Mouse (Mus musculus) hindbrain, embryonic 16.5 days (tissue): Measurements from ENCODE around the gene Nsrp1. TPM values are rescaled to one million over a fixed set of nuclear protein-coding genes. Genes with fewer than 3 reads are reported as not detected.

ENCODE experiments used
- ATAC-seq: fragments of 200-750 bp; cut with Nextera tagmentation; 2 replicates; pipeline ENCODE4 v1.8.0; 2017; ENCODE audit warnings: moderate TSS enrichment, moderate library complexity
- H3K27ac ChIP-seq: fragments of 300-500 bp; sonication (generic); 2 replicates; pipeline ENCODE4 v1.5.1; 2014; ENCODE audit warnings: low read depth, mild to moderate bottlenecking, control low read depth, low read length, moderate library complexity
- H3K27me3 ChIP-seq: fragments of 300-500 bp; sonication (generic); replicated peaks from 2 replicates; pipeline ENCODE4 v1.6.1; 2014; ENCODE audit warnings: low read length; ENCODE audit not compliant: control insufficient read depth, insufficient read depth
- H3K36me3 ChIP-seq: fragments of 300-500 bp; sonication (generic); 2 replicates; pipeline ENCODE4 v1.6.1; 2014; ENCODE audit warnings: mild to moderate bottlenecking, low read length, moderate library complexity, mixed read lengths; ENCODE audit not compliant: control insufficient read depth, insufficient read depth
- H3K4me1 ChIP-seq: fragments of 300-500 bp; sonication (generic); 2 replicates; pipeline ENCODE4 v1.6.1; 2014; ENCODE audit warnings: low read depth, low read length; ENCODE audit not compliant: control insufficient read depth, insufficient read depth
- H3K4me2 ChIP-seq: fragments of 300-500 bp; sonication (generic); 2 replicates; pipeline ENCODE4 v1.6.1; 2014; ENCODE audit warnings: mild to moderate bottlenecking, low read length, control low read depth, moderate library complexity
- H3K4me3 ChIP-seq: fragments of 300-500 bp; sonication (generic); 2 replicates; pipeline ENCODE4 v1.5.1; 2014; ENCODE audit warnings: mild to moderate bottlenecking, low read length, control low read depth, moderate library complexity
- H3K9ac ChIP-seq: fragments of 300-500 bp; sonication (generic); 2 replicates; pipeline ENCODE4 v1.6.1; 2014; ENCODE audit warnings: low read depth, mild to moderate bottlenecking, control low read depth, low read length, moderate library complexity
- H3K9me3 ChIP-seq: fragments of 300-500 bp; sonication (generic); 2 replicates; pipeline ENCODE4 v1.6.1; 2014; ENCODE audit warnings: mild to moderate bottlenecking, low read length, moderate library complexity; ENCODE audit not compliant: control insufficient read depth
- WGBS: fragments of 180-500 bp; shearing (Covaris S2); extraction: QIAGEN DNeasy Blood & Tissue Kit; methylation state at CpG from one replicate; pipeline ENCODE4 v1.1.7; 2014; 5-methylcytosine and 5-hydroxymethylcytosine counted together
- polyA plus RNA-seq: library from polyadenylated mRNA; unstranded; fragments of >200 nt; fragmentation: Nextera tagmentation; extraction: Ambion mirVana; gene quantifications from 2 replicates; pipeline ENCODE4 v1.2.1, GENCODE M21; 2015

The Nsrp1 gene
- polyA plus RNA-seq, 1 experiment from 2014 or later = 50.0 TPM

GRCm38 (mm10) chr11:77021749-77022396 is 56.4 kb downstream of the Nsrp1 start:
- Histone ChIP-seq H3K9ac (no peak overlapping the region), H3K4me3 (no peak overlapping the region), H3K4me1 (no peaks in the 10 kb centered on the region), H3K9me3 (no peaks in the 10 kb centered on the region), H3K36me3 (no peaks in the 10 kb centered on the region), H3K4me2 (no peak overlapping the region), H3K27ac (no peak overlapping the region), H3K27me3 (no peaks in the 10 kb centered on the region)
- 74% methylated on average over 9 of the region's 9 CpGs for WGBS
- no peak for ATAC-seq

- Histone ChIP-seq H3K4me1 (no peaks in the 10 kb centered on the region), H3K9me3 (no peaks in the 10 kb centered on the region), H3K27me3 (no peaks in the 10 kb centered on the region), H3K4me2 (no peak overlapping the region), H3K27ac (no peak overlapping the region), H3K36me3 (no peaks in the 10 kb centered on the region), H3K9ac (no peak overlapping the region), H3K4me3 (no peak overlapping the region)
- no peak for ATAC-seq
- 84% methylated on average over 8 of the region's 8 CpGs for WGBS
Measured at GRCm38 (mm10) chr11:77019539-77019938, 58.7 kb downstream of the Nsrp1 start.

DNA sequence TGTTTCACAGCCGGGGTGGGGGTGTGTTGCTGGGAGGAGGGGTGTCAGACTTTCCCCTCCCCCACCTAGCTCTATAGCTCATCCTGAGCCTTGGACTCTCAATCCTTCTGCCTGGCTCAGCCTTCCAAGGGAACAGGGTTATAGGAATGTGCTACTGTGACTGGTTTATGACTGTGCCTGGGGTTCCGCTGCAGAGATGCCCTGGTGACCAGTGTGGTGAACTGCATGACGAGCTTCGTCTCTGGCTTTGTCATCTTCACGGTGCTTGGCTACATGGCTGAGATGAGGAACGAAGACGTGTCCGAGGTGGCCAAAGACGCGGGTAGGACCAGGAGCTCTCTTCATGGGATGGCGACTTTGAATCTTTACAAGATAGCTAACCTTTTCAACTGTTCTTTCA is 60.2 kb downstream of the Nsrp1 start:
- Histone ChIP-seq H3K27ac (no peak overlapping the region), H3K9ac (no peak overlapping the region), H3K9me3 (no peaks in the 10 kb centered on the region), H3K36me3 (no peaks in the 10 kb centered on the region), H3K4me1 (no peaks in the 10 kb centered on the region), H3K27me3 (no peaks in the 10 kb centered on the region), H3K4me2 (no peak overlapping the region), H3K4me3 (no peak overlapping the region)
- no peak for ATAC-seq
- 70% methylated on average over 11 of the region's 11 CpGs for WGBS

- 78% methylated on average over 10 of the region's 10 CpGs for WGBS
- ATAC-seq = no peak
- Histone ChIP-seq H3K27me3 (no peaks in the 10 kb centered on the region), H3K27ac (no peak overlapping the region), H3K36me3 (no peaks in the 10 kb centered on the region), H3K9ac (no peak overlapping the region), H3K4me3 (no peak overlapping the region), H3K9me3 (no peaks in the 10 kb centered on the region), H3K4me2 (no peak overlapping the region), H3K4me1 (no peaks in the 10 kb centered on the region)
Measured at GRCm38 (mm10) chr11:77010762-77011475, 67.3 kb downstream of the Nsrp1 start.

GRCm38 (mm10) chr11:77009069-77010025 is 68.9 kb downstream of the Nsrp1 start:
- no peak overlapping the region for H3K4me2 ChIP-seq
- no peaks in the 10 kb centered on the region for H3K27me3 ChIP-seq
- H3K4me1 ChIP-seq = no peaks in the 10 kb centered on the region
- no peak for ATAC-seq
- no peak overlapping the region for H3K27ac ChIP-seq
- no peaks in the 10 kb centered on the region for H3K36me3 ChIP-seq
- WGBS = 80% methylated on average over 16 of the region's 16 CpGs
- H3K9me3 ChIP-seq = no peaks in the 10 kb centered on the region
- H3K9ac ChIP-seq = no peak overlapping the region
- no peak overlapping the region for H3K4me3 ChIP-seq

- H3K4me2 ChIP-seq = no peak overlapping the region
- no peak overlapping the region for H3K9ac ChIP-seq
- no peak overlapping the region for H3K27ac ChIP-seq
- H3K4me1 ChIP-seq = no peaks in the 10 kb centered on the region
- no peaks in the 10 kb centered on the region for H3K9me3 ChIP-seq
- H3K36me3 ChIP-seq = no peaks in the 10 kb centered on the region
- peaks cover 2% of the 10 kb centered on the region; the same call in 1 of the 2 replicates for H3K27me3 ChIP-seq
- no peak overlapping the region for H3K4me3 ChIP-seq
- no peak for ATAC-seq
- WGBS = 49% methylated on average over 6 of the region's 6 CpGs
Measured at GRCm38 (mm10) chr11:77006616-77007015, 71.6 kb downstream of the Nsrp1 start.

- Histone ChIP-seq H3K36me3 (no peaks in the 10 kb centered on the region), H3K4me3 (no peak overlapping the region), H3K9me3 (no peaks in the 10 kb centered on the region), H3K27me3 (peaks cover 6% of the 10 kb centered on the region), H3K4me1 (no peaks in the 10 kb centered on the region), H3K9ac (no peak overlapping the region), H3K27ac (no peak overlapping the region), H3K4me2 (no peak overlapping the region)
- ATAC-seq = no peak
- 67% methylated on average over 4 of the region's 4 CpGs for WGBS
Measured at GRCm38 (mm10) chr11:77005881-77006280, 72.4 kb downstream of the Nsrp1 start.

- Histone ChIP-seq H3K27me3 (peaks cover 30% of the 10 kb centered on the region), H3K9ac (no peak overlapping the region), H3K27ac (no peak overlapping the region), H3K4me3 (no peak overlapping the region), H3K4me1 (peaks cover 14% of the 10 kb centered on the region), H3K36me3 (no peaks in the 10 kb centered on the region), H3K4me2 (no peak overlapping the region), H3K9me3 (no peaks in the 10 kb centered on the region)
- ATAC-seq = no peak
- WGBS = 82% methylated on average over 1 of the region's 1 CpGs
Measured at GRCm38 (mm10) chr11:77002361-77002760, 75.9 kb downstream of the Nsrp1 start.

GRCm38 (mm10) chr11:77000741-77001140 is 77.5 kb downstream of the Nsrp1 start:
- 69% methylated on average over 5 of the region's 5 CpGs for WGBS
- no peak overlapping the region for H3K4me3 ChIP-seq
- no peak for ATAC-seq
- H3K9ac ChIP-seq = no peak overlapping the region
- H3K36me3 ChIP-seq = no peaks in the 10 kb centered on the region
- H3K9me3 ChIP-seq = no peaks in the 10 kb centered on the region
- H3K27me3 ChIP-seq = peaks cover 38% of the 10 kb centered on the region
- peaks cover 14% of the 10 kb centered on the region for H3K4me1 ChIP-seq
- no peak overlapping the region for H3K4me2 ChIP-seq
- H3K27ac ChIP-seq = no peak overlapping the region
